Mouse (Mus musculus): ENCODE data around the gene Dlg2.

DNA sequence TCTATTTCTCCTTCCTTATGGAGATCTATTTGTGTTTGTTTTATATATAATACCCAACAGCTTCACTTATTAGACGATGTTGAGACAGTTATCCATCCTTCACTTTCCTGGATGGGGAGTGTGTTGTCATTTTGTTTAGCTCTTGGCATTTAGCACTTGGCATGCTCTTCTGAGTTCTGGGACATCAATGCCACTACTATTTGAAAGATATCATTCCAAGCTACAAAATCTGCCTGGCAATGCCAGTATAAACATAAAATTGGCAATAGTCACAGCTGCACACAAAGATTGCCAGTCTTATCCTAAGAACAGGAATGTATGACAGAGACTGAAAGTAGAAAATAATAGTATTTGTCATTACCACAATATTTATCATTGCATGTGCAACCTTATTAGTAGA, 735.8 kb downstream of the Dlg2 start:
- TF ChIP-seq CTCF (IDR thresholded peaks at IDR 0.05) (no peak), EP300 (IDR thresholded peaks at IDR 0.05; ENCODE audit: insufficient read depth, low read depth, low read length) (no peak)
